Mouse (Mus musculus): ENCODE data around the gene Atrn.

DNA sequence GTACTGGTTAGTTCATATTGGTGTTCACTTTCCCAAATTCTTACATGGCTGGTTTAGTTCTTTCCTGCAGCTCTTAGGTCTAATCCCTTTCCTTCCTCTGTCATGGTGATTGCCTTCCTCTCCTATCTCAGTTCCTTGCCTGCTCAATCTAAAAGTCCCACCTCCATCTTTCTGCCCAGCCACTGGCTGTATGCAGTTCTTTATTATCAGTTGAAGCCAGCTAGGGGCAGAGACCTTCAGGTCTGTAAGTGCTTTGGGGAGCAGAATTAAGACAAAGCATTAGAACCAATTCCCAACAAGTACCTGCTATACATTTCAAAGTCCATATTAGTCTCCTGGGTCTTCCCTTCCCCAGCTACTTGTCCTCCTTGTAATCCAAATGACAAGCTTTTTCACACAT, 71.3 kb downstream of the Atrn start:
- TF ChIP-seq POLR2A (IDR thresholded peaks at IDR 0.05; ENCODE audit: borderline replicate concordance, extremely low read depth, insufficient read depth, insufficient read length, poor library complexity, severe bottlenecking) (no peak), CTCF (IDR thresholded peaks at IDR 0.05; ENCODE audit: borderline replicate concordance, extremely low read depth, insufficient read depth, insufficient read length) (no peak)

Data from brain, embryonic 14.5 days (tissue).